7 mouse cellular contexts compared by ENCODE assay signal in genomic region chr9:78107912-78108795, GRCm38 (mm10). TPM values are rescaled to one million over a fixed set of nuclear protein-coding genes. Genes with fewer than 3 reads are reported as not detected.
DNase-seq lines count a peak whose midpoint lies in the region; ATAC-seq and TF ChIP-seq lines count a peak whose summit lies in the region.

No protein-coding gene starts in this region.

- peak overlapping the region; percentile 88 for H3K4me2 ChIP-seq in intestine, postnatal 0 days (replicated peaks; ENCODE audit: low read depth)
- H3K4me2 ChIP-seq in limb, embryonic 11.5 days (ENCODE audit: low read depth, severe bottlenecking), result peak overlapping the region; percentile 70
- H3K4me2 ChIP-seq in midbrain, embryonic 13.5 days (replicated peaks), result peak overlapping the region; percentile 92

- H3K9me3 ChIP-seq in intestine, postnatal 0 days (ENCODE audit: control insufficient read depth), result no peaks in the 10 kb centered on the region
- no peaks in the 10 kb centered on the region for H3K9me3 ChIP-seq in limb, embryonic 11.5 days (ENCODE audit: control insufficient read depth, low read length)
- H3K9me3 ChIP-seq in midbrain, embryonic 13.5 days, result no peaks in the 10 kb centered on the region

- no peak for TF ChIP-seq CTCF in intestine, postnatal 0 days (IDR thresholded peaks at IDR 0.05; ENCODE audit: low read depth)
- TF ChIP-seq CTCF in small intestine, adult 2 months (IDR thresholded peaks at IDR 0.05; ENCODE audit: extremely low read depth, insufficient read length, insufficient replicate concordance, low read depth, low read length), result no peak

- intact Hi-C loops in gastrocnemius, postnatal 36 days (cut with DNase I), result no loop called here

- peak overlapping the region; percentile 95 for H3K9ac ChIP-seq in intestine, postnatal 0 days (ENCODE audit: low read depth, low read length)
- H3K9ac ChIP-seq in limb, embryonic 11.5 days (ENCODE audit: low read length), result peak overlapping the region; percentile 83
- peak overlapping the region; percentile 84 for H3K9ac ChIP-seq in midbrain, embryonic 13.5 days (replicated peaks)

- H3K4me1 ChIP-seq in intestine, postnatal 0 days (replicated peaks; ENCODE audit: control insufficient read depth, insufficient read depth, low read length), result 0 out of 2 replicates have a peak, but pooled peaks cover 3% of the 10 kb centered on the region
- no peaks in the 10 kb centered on the region for H3K4me1 ChIP-seq in limb, embryonic 11.5 days (ENCODE audit: control insufficient read depth, insufficient read depth, low read length)
- peaks cover 27% of the 10 kb centered on the region for H3K4me1 ChIP-seq in midbrain, embryonic 13.5 days (replicated peaks)
- peaks cover 10% of the 10 kb centered on the region; the same call in 1 of the 2 replicates for H3K4me1 ChIP-seq in small intestine, adult 2 months (ENCODE audit: control insufficient read depth, insufficient read depth, insufficient read length, low read length)

- H3K36me3 ChIP-seq in intestine, postnatal 0 days (ENCODE audit: control insufficient read depth, insufficient read depth), result no peaks in the 10 kb centered on the region; the same call in 1 of the 2 replicates
- no peaks in the 10 kb centered on the region for H3K36me3 ChIP-seq in limb, embryonic 11.5 days (ENCODE audit: control insufficient read depth, insufficient read depth, low read length)
- H3K36me3 ChIP-seq in midbrain, embryonic 13.5 days, result peaks cover 5% of the 10 kb centered on the region; the same call in 1 of the 2 replicates
- H3K36me3 ChIP-seq in small intestine, adult 2 months (ENCODE audit: control insufficient read depth, insufficient read depth, low read length), result peaks cover 3% of the 10 kb centered on the region

- H3K27me3 ChIP-seq in intestine, postnatal 0 days (replicated peaks; ENCODE audit: control insufficient read depth, insufficient read depth, low read length), result no peaks in the 10 kb centered on the region
- no peaks in the 10 kb centered on the region for H3K27me3 ChIP-seq in limb, embryonic 11.5 days (ENCODE audit: control insufficient read depth, insufficient read depth, low read length)
- H3K27me3 ChIP-seq in midbrain, embryonic 13.5 days, result no peaks in the 10 kb centered on the region
- H3K27me3 ChIP-seq in small intestine, adult 2 months (ENCODE audit: control insufficient read depth, insufficient read depth, low read length), result no peaks in the 10 kb centered on the region

- peak overlapping the region; percentile 97 for H3K27ac ChIP-seq in intestine, postnatal 0 days (ENCODE audit: low read depth, low read length)
- H3K27ac ChIP-seq in limb, embryonic 11.5 days (replicated peaks; ENCODE audit: low read depth, low read length), result peak overlapping the region; percentile 74
- peak overlapping the region; percentile 95 for H3K27ac ChIP-seq in midbrain, embryonic 13.5 days
- peak overlapping the region; percentile 99 for H3K27ac ChIP-seq in small intestine, adult 2 months (ENCODE audit: insufficient read depth, low read depth, low read length)

- TF ChIP-seq POLR2A in small intestine, adult 2 months (IDR thresholded peaks at IDR 0.05; ENCODE audit: low read depth, low read length), result peak; percentile 96

- ATAC-seq in intestine, postnatal 0 days, result peak; percentile 75
- ATAC-seq in limb, embryonic 11.5 days (ENCODE audit: insufficient number of reproducible peaks, low FRiP score, low TSS enrichment, low read depth), result peak; percentile 80
- peak; percentile 82 for ATAC-seq in midbrain, embryonic 13.5 days

- WGBS in intestine, postnatal 0 days, result under 1% methylated on average over 83 of the region's 88 CpGs
- under 1% methylated on average over 88 of the region's 88 CpGs for WGBS in limb, embryonic 11.5 days
- under 1% methylated on average over 78 of the region's 88 CpGs for WGBS in midbrain, embryonic 13.5 days
- WGBS in small intestine, adult 2 months, result under 1% methylated on average over 86 of the region's 88 CpGs

- peak; percentile 87 for DNase-seq in adrenal gland, postnatal 10 days
- DNase-seq in embryo, embryonic 11.5 days (ENCODE audit: low read depth, low spot score), result peak; percentile 65
- peak; percentile 70 to 79 for DNase-seq in gastrocnemius, postnatal 36 days
- DNase-seq in limb, embryonic 11.5 days (ENCODE audit: low spot score), result peak; percentile 84

- peak overlapping the region; percentile 96 for H3K4me3 ChIP-seq in intestine, postnatal 0 days (ENCODE audit: low read depth, low read length)
- peak overlapping the region; percentile 78 for H3K4me3 ChIP-seq in limb, embryonic 11.5 days (ENCODE audit: low read depth, low read length)
- H3K4me3 ChIP-seq in midbrain, embryonic 13.5 days (replicated peaks), result peak overlapping the region; percentile 82
- peak overlapping the region; percentile 90 for H3K4me3 ChIP-seq in small intestine, adult 2 months (ENCODE audit: low read depth, low read length)

RNA-seq across cellular contexts. Expression of gene Fbxo9, which starts 0.7 kb away (rescaled TPM):
- total RNA-seq in adrenal gland, postnatal 10 days (2021), result 10 to 100 TPM; 63.0 to 85.4 TPM
- total RNA-seq in gastrocnemius, postnatal 36 days (2021), result 10 to 100 TPM; 52.0 to 62.9 TPM
- 37.7 and 40.2 TPM in 2 replicates for polyA plus RNA-seq in intestine, postnatal 0 days (2015; fragmentation: Nextera tagmentation; extraction: Ambion mirVana)
- polyA plus RNA-seq in limb, embryonic 11.5 days (2014; fragmentation: Nextera tagmentation; extraction: Ambion mirVana), result 31.9 and 33.2 TPM in 2 replicates
- polyA plus RNA-seq in midbrain, embryonic 13.5 days (2015; fragmentation: Nextera tagmentation; extraction: Ambion mirVana), result 38.2 and 44.3 TPM in 2 replicates
- 54.1 and 74.3 TPM in 2 replicates for polyA plus RNA-seq in small intestine, adult 2 months (2012; rRNA removed)

RNA-seq across cellular contexts. Expression of gene Ick, which starts 0.8 kb away (rescaled TPM):
- total RNA-seq in adrenal gland, postnatal 10 days (2021), result 10 to 100 TPM; 19.0 to 25.4 TPM
- total RNA-seq in gastrocnemius, postnatal 36 days (2021), result 1 to 10 TPM; 5.4 to 7.5 TPM
- polyA plus RNA-seq in intestine, postnatal 0 days (2015; fragmentation: Nextera tagmentation; extraction: Ambion mirVana), result 27.3 and 28.2 TPM in 2 replicates
- polyA plus RNA-seq in limb, embryonic 11.5 days (2014; fragmentation: Nextera tagmentation; extraction: Ambion mirVana), result 42.7 and 47.5 TPM in 2 replicates
- polyA plus RNA-seq in midbrain, embryonic 13.5 days (2015; fragmentation: Nextera tagmentation; extraction: Ambion mirVana), result 42.0 and 42.3 TPM in 2 replicates
- polyA plus RNA-seq in small intestine, adult 2 months (2012; rRNA removed), result 8.4 and 19.8 TPM in 2 replicates

RNA-seq across cellular contexts. Expression of gene Gcm1, which starts 56.4 kb away (rescaled TPM):
- total RNA-seq in adrenal gland, postnatal 10 days (2021), result not detected
- not detected for total RNA-seq in gastrocnemius, postnatal 36 days (2021)
- polyA plus RNA-seq in intestine, postnatal 0 days (2015; fragmentation: Nextera tagmentation; extraction: Ambion mirVana), result not detected in 2 replicates
- 0.09 and 0.25 TPM in 2 replicates for polyA plus RNA-seq in limb, embryonic 11.5 days (2014; fragmentation: Nextera tagmentation; extraction: Ambion mirVana)
- polyA plus RNA-seq in midbrain, embryonic 13.5 days (2015; fragmentation: Nextera tagmentation; extraction: Ambion mirVana), result 0.07 TPM in 1 of 2 replicates, not detected in the other
- polyA plus RNA-seq in small intestine, adult 2 months (2012; rRNA removed), result not detected in 2 replicates

Comparison
In these comparisons a context has a peak if more than half of its experiments do, and no peak if none do; other contexts are left out.
1. Peak in every context shown above with its lines: DNase-seq, ATAC-seq, H3K4me3 ChIP-seq and H3K27ac ChIP-seq.